Mouse (Mus musculus): ENCODE data around the gene Slc8a1. TPM values are rescaled to one million over a fixed set of nuclear protein-coding genes. Genes with fewer than 3 reads are reported as not detected.

Gene Slc8a1
- total RNA-seq, 2 experiments from 2014 or later, result 266 to 297 TPM

DNA sequence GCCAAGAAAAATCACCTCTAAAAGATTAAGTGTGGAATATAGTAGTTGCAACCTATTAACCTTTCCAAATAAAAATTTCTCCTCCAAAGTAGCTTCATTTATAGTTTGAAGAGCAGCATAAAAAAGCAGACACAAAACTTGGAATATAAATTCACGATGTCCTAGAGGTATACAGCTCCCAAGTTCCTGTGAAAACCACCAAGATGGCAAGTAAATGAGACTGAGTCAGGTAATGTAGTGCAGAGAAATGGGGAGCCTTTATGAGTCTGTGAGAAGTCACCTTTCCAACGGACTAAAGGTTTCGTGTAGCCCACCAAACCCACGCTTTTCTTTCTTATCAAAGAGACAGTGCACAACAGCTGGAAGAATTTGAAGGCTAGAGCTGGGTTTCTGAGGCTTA, 224.2 kb downstream of the Slc8a1 start:
- DNase-seq (ENCODE audit: low spot score in 2 of 2), result no peak

DNA sequence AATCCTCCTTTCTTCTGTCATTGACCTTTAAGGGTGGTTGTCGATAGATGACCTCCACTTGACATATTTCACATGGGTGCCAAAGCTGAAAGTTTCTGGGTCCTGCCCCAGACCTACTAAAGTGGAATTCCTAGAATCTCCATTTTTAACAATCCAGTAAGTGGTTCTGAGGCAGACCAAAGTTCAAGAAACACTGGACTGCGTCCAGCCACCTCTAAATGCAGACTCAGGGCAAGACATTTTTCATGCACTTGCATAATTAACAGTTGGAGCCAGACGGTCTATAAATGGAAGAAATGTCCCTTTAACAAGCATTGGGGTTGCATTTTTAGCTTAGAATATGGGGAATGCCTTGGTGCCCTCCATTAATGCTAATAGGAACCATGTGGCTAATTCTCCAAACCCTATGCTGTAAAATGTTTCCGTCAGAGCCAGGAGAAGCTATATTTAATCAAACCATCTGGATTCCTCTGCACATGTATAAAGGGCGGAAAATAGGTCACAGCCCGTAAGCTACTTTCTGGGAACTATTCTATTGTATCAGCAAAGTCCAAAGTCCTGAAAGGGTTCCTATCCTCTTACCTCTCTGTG, 224.7 kb downstream of the Slc8a1 start:
- no peak for DNase-seq (ENCODE audit: low spot score in 2 of 2)

DNA sequence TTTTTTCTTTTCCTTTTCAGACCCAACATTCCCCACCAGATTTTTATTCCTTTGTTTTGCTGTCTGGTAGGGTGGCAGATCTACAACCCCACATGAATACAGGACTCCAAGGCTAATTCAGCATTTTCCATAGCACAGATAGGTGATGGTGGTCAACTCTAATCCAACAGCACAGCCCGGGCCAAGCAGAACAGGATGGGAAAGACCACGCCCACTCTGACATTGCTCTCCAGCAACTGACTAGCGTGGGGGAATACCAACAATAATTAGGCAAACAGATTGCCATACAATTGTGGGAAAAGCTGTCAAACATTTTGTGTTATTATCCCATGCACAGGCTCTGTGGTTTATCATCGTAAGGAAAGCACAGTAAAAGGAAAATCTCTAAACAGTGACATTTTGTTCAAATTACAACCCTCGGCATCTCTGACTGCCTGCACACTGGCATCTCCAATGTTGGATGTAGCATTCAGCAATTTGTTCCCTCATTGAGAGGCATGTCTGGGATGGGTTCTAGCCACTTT, 233.0 kb downstream of the Slc8a1 start:
- DNase-seq (ENCODE audit: low spot score in 2 of 2), result peak; percentile 36 to 78

DNA sequence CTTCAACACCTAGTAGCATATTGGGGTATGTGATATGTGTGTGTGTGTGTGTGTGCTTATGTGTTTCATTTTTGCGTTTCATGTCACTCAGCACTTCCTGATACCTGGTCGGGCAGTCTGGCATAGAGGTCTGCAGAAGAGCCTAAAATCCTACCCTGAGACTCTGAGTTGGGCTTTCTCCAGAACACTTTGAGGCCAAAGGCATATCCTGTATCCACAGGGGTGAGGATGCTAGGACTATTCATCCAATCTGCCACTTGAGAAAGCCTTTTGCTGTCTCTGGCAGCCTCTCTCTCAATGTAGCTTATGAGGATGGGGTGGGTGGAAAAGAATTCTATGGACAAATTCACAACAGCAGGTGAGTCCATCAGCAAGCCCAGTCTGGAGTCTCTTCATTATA, 234.1 kb downstream of the Slc8a1 start:
- no peak for DNase-seq (ENCODE audit: low spot score in 2 of 2)

DNA sequence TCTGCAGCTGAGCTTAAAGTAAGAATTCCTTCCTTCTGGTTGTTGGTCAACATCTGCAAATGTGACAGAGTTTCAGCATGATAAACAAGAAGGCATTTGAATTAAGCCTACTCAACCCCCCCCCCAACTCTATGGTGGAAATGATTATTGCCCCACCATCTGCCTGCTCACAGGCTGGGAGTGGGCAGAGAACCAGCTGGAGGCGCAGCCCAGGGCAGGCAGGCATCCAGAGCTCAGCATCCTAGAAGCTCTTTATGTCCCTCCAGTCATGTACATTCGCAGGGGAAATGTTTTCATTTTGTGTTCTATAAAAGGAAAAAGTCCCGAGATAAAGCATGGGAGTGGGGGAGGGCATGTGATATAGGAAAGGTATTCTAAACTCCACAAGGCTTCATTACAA, 235.4 kb downstream of the Slc8a1 start:
- DNase-seq (ENCODE audit: low spot score in 2 of 2), result peak; percentile 59 to 76

DNA sequence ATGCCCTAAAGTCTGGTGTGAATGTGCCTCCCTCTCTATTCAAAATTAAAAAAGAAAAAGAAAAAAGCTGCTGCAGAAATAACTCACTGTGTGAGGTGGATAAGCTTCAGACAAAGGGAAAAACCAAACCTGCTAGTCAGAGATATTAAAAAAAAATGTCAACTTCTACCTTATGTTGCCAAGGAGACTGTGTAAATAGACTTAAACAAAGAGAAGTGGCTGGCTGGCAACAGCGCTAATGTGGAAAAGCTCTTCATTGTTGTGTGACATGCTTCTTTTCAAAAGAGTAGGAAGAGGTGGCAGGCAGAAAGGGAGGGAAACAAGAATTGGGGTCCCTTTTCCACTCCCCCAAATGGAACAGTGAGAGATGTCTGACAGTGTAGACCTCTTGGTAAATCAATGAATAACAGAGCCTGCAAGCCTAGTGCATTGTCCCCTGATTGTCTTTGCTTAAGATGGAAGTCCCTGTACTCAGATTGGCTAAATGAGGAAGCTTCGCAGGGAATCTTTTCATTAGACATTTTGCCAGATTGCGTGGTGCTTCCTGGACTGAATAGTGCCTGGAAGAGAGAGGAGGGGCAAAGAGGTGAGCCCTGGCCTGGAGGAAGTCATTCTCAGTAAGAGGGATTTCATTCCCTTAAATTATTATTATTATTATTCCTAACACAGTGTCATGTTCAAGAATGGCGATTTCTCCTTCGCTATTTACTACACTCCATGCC, 237.3 kb downstream of the Slc8a1 start:
- DNase-seq (ENCODE audit: low spot score in 2 of 2), result no peak

DNA sequence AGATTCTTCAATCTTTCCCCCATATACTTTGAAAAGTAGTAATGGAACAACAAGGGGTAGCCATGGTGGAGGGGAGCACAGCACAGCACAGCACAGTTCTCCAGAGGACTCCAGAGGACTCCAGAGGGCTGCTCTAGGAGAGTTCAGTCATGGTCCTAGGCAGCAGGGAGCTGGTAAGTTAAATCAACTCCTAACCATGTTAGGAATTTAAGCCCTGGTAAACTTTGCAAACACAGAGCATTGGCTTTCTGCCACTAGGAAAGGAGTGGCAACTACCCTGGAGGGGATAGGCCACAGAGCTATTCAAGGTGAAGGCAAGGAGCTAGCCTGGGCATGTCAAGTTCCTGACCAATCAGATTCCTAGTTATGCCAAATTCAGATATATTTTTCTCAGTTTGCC, 240.3 kb downstream of the Slc8a1 start:
- DNase-seq (ENCODE audit: low spot score in 2 of 2), result no peak

DNA sequence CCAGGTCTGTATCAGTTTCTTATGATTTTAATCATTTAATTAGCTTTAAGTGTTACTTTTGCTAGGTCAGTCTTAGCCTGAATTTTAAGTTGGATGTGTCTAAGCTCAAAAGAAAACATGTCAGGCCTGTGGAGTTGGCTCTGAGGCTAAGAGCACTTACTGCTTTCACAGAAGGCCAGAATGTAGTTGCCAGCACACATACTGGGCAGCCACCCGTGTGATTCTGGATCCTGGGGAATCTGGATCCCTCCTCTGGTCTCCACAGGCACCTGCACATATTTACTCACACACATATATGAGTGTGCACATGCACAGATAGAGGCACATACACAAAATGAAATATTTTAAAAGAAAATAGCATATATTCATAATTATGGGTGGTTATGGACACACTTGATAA, 241.6 kb downstream of the Slc8a1 start:
- no peak for DNase-seq (ENCODE audit: low spot score in 2 of 2)

DNA sequence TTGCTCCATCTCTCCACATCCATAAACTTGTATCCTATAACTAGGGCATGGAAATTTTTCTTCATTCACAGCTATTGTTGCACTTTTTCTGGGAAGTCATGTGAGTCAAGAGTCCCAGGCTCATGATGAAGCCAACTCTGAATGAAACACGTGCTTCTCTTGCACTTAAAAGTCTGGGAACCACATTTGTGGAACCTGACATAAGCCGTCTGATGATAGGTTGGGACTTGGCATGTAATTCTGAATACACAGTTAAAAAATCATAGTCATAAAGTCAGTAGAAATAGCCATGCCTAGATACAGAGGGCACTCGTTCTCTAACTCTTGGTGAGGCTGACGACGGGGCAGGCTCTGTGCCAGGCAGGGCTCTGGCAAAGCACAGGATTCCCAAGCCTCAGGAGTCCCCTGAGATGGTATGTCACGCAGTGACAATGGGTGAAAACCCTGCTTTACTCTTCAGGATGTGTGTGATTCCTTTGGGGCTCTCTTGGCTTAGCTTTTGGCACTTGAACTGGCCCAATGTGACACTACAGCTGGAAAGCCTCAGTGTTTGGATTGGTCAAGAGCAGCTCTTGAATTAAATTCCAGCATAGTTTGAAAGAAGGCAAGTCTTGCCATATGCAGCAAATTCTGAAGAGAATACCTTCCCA, 245.8 kb downstream of the Slc8a1 start:
- no peak for DNase-seq (ENCODE audit: low spot score in 2 of 2)

DNA sequence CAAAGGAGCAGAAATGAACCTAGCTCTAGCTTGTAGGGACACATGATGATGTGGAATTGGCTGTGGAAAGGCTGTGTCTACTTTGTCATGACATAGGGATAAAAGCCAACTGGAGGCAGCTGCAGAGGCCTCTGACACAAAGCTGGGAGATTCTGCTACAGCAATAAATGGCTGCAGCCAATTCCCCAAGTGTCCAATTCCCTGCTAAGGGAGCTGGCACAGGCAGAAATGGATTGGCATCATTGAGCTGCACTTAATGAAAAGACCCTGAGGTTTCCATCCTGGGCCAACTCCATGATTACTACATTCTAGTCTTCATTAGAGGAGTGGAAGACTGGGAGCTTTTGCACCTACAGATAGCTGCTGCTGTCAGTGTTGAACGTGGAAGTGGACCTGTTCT, 251.8 kb downstream of the Slc8a1 start:
- no peak for DNase-seq (ENCODE audit: low spot score in 2 of 2)

DNA sequence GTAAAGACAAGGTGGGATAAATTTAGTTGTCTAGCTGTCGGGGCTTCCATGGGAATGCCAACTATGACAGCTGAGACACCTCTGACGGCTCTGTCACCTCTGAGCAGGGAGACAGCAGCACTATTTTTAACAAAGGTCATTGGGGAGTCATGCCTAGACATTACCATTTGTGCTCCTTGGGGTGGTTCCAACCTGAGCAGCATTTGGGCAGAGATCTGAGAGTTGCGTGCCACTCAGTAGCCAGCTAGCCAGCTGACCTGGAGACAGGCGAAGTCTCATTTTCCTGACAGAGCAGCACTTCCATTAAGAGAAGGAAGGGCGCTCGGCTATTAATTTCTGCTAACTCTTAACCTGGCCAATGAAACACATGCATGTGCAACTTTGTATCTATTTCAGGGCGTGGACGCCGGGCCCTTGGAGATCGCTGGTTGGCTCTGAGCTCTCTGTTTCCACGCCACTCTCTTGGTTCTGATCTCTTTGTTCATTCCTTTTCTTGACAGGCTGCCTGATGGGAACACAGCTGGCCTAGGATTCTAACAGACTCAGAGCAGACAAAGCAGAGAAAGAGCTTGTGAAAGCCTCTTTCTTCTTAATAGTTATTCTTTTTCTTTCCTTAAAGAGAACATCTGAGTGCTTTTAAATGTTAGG, 256.2 kb downstream of the Slc8a1 start:
- peak in 1 of 2 experiments; percentile 51 for DNase-seq (ENCODE audit: low spot score in 2 of 2)

DNA sequence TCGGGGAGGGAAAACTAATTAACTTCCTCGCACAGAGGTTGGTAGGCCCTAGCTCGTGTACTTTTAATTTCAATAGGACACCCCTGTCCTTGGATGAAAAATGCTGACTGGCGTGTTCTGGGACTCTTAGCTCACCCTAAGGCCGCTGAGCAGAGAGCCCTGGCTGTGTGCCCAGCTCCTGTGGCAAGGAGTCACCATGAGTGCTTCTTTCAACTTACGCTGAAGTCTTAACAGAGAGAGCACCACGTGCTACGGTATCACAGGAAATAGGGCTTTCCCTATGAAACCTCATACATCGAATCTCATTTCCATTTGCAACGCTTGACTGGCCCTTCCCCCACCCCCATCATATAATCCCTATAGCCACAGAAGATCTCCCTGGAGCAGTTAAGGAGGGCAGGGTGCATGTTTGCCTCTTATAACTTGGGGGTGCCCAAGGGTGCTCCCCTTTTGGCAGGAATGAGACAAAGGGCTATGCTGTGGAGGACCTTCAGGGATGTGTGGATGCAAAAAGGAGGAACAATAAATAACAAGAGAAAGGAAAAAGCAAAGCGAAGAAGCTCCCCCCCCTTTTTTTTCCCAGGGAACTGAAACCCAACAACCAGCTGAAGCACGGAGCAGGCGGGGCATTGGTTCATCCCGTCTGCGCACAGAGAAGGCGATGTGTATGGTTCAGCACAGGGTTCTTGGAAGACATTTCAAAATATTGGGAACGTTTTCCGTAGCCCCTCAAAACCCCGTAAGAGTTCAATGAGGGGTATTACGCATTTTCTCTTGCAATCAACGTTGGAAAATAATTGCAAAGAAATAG, 257.6 kb downstream of the Slc8a1 start:
- DNase-seq (ENCODE audit: low spot score in 2 of 2), result no peak

DNA sequence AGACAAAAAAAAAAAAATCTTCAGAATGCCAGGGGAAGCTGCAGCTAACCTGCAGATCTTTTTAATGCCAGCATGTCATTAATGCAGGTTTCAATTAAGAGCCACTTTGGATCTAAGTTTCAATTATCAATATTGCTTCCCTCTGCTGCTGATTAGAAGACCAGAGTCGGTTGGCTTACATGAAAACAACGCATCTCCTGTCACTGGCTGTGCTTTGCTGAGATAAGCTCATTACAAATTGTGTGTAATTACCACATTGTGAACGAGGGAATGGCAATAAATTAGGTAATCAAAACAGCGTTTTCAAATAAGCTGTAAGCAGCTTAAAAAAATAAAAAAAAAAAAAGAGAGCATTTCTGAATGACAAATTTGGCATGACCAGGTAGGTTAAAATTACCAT, 258.4 kb downstream of the Slc8a1 start:
- DNase-seq (ENCODE audit: low spot score in 2 of 2), result no peak

DNA sequence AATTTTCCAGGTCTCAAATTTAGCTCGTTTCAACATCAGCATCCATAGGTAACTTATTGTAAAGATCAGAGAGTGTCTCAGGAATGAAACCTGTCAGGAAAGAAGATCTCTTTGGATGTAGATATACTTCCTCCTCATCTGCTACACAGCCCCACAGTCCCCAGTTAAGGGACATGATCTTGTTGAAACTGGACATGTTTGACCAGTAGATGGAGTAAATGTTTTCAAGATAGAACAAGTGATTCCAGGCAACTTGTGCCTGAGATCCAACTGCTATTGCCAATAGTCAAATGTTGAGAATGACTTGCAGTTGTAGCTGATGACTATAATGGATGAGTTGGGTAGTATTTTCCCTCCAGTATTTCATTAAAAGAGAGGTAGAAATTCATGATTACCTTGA, 260.8 kb downstream of the Slc8a1 start:
- no peak for DNase-seq (ENCODE audit: low spot score in 2 of 2)

DNA sequence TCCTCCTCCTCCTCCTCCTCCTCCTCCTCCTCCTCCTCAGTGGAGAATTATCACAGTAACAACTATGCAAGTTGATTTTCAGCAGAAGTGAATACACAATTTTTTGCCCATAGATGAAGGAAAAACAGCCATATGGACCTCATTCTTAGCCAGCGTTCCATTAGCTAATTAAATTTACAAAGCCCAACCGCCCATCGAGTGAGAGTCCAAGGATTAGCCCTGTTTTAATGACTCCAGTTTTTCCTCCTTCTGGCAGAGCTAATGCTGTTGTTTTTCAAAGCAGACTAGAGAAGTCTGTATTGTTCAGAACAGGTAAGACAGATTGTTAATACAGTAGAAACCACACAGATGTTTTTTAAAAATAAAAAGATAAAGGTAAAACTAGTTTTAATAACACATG, 264.8 kb downstream of the Slc8a1 start:
- peak in 1 of 2 experiments; percentile 49 for DNase-seq (ENCODE audit: low spot score in 2 of 2)

DNA sequence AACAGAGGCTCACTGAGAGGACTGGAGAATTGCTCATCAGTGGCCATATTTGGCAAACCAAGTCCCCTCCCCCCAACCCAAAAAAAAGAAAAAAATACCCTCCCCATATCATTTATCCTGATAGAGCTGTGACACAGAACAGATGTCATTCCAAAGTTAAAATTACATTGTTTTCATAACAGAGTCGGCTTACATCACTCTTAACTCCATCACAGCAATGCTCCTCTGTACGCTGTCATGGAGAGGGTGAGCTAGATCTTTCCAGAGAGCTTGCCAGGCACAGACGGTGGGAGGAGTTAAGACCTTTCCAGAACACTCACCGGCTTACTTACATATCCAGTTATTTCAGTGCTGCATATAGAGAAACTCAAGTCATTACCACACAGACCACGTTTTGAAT, 269.2 kb downstream of the Slc8a1 start:
- DNase-seq (ENCODE audit: low spot score in 2 of 2), result no peak

DNA sequence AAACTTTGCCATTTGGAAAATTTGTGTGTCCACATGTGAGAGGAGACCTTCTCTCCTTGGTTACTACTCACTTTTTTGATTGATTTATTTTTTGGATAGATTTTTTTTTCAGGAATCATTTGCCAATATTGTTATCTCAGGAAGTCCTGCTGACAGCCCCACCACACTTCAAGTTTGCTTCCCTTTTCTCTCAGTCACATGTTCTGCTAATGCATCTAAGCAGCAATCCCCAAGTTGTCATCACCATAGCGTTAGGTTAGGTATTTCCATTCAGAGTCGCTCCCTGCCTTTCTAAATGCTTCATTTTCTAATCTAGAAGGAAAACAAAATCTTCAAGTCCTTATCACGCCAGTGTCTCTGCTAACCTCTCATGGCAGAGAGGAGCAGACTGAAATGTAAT, 278.8 kb downstream of the Slc8a1 start:
- no peak for DNase-seq (ENCODE audit: low spot score in 2 of 2)

DNA sequence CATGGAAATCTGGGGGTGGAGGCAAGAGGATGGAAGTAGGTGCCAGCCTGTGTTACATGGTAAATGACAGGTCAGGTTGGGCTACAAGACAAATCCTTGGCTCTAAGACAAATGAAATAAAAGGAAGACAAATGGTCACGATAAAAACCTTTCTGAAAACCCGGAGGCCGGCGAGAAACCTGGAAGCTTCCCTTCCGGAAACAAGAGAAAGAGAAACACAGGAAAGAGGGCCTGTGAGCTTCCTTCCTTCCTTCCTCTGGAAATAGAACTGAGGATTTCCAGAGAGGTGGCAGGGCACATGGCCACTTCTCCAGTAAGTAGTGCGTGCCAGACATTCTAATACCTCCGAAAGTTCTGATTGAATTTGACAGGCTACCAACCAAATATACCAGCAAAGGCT, 282.2 kb downstream of the Slc8a1 start:
- no peak for DNase-seq (ENCODE audit: low spot score in 2 of 2)

DNA sequence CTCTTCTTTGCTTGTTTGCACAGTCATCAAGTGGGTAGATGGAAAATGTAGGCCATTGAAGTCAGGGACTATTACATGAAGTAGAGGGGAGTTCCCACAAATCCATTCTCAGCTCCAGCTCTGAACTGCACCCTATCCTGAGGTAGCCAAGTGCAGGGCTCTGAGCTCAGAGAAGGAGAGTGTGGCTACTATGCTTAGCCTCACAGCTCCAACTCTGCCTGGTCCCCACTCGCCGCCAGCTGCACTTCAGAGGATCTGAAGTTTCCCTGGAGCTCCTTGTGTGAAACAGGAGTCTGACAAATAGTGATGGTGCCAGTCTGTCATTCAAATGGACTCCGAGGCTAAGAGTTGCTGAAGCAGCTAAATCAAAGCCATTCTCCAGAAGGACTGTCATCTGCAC, 282.9 kb downstream of the Slc8a1 start:
- no peak for DNase-seq (ENCODE audit: low spot score in 2 of 2)

DNA sequence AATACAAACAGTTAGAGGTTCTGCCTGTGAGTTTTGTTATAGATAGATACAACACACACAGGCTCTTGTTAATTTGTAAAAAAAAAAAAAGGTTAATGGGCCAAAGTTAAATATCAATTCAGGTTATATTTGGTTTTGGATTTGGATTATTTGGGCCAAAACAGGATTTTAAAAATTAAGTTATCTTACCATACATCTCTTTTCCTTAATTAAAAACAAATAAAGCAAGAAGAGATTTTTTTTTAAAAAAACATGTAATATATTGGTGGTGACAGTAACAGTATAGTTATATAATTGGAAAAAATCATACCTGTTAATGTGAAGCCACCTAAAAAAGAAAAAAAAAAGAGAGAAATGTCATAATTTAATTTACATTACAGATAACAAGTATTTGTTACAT, 296.7 kb downstream of the Slc8a1 start, which contains the start of gene Gm11096:
TSS of gene Gm11096 (plus strand) at position 301 of the 400 bp plus-strand sequence.
- DNase-seq (ENCODE audit: low spot score in 2 of 2), result no peak

DNA sequence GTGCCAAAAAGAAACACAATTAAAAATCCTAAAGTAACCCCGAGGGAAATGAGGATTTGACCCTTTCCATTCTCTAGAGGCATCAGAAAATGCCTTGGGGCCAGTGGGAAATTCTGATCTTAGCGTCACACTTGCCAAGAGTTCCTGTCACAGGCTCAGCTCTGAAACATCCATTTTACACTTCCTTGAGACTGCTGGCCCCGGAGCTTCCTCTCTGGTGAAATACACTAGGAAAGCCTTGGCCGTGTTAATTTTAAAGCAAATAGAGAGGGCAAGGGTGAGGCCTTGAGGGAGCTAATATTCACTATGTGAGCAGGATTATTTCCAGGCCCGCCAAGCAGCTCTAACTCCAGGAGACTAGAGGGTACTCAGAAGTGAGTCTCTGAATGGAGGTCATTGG, 305.0 kb downstream of the Slc8a1 start:
- DNase-seq (ENCODE audit: low spot score in 2 of 2), result no peak

Data from layer of hippocampus, postnatal 14 days (tissue).